Mouse (Mus musculus) lung, postnatal 0 days (tissue): Measurements from ENCODE around the gene Tmem175. TPM values are rescaled to one million over a fixed set of nuclear protein-coding genes. Genes with fewer than 3 reads are reported as not detected.

Source experiments
- ATAC-seq: fragments of 200-750 bp; cut with Nextera tagmentation; 2 replicates; pipeline ENCODE4 v1.8.0; 2017; ENCODE audit warnings: moderate library complexity
- DNase-seq: peaks from one replicate; pipeline ENCODE4 v3.0.0-alpha.2; 2016; ENCODE audit warnings: low spot score
- H3K27ac ChIP-seq: fragments of 300-500 bp; sonication (generic); 2 replicates; pipeline ENCODE4 v1.5.1; 2014; ENCODE audit warnings: antibody characterized with exemption, mild to moderate bottlenecking, low read length, mixed read lengths
- H3K27me3 ChIP-seq: fragments of 300-500 bp; sonication (generic); replicated peaks from 2 replicates; pipeline ENCODE4 v1.6.1; 2014; ENCODE audit warnings: low read length, mixed read lengths; ENCODE audit not compliant: insufficient read depth
- H3K36me3 ChIP-seq: fragments of 300-500 bp; sonication (generic); 2 replicates; pipeline ENCODE4 v1.6.1; 2014; ENCODE audit warnings: low read length, mixed read lengths; ENCODE audit not compliant: insufficient read depth
- H3K4me1 ChIP-seq: fragments of 300-500 bp; sonication (generic); 2 replicates; pipeline ENCODE4 v1.6.1; 2014; ENCODE audit warnings: antibody characterized with exemption, low read depth, low read length, mixed read lengths; ENCODE audit not compliant: insufficient read depth
- H3K4me2 ChIP-seq: fragments of 300-500 bp; sonication (generic); replicated peaks from 2 replicates; pipeline ENCODE4 v1.6.1; 2014; ENCODE audit warnings: low read depth, mild to moderate bottlenecking, low read length, moderate library complexity, mixed read lengths
- H3K4me3 ChIP-seq: fragments of 300-500 bp; sonication (generic); 2 replicates; pipeline ENCODE4 v1.5.1; 2014; ENCODE audit warnings: low read depth, low read length
- H3K9ac ChIP-seq: fragments of 300-500 bp; sonication (generic); replicated peaks from 2 replicates; pipeline ENCODE4 v1.6.1; 2014; ENCODE audit warnings: low read depth, mild to moderate bottlenecking
- H3K9me3 ChIP-seq: fragments of 300-500 bp; sonication (generic); 2 replicates; pipeline ENCODE4 v1.6.1; 2016; ENCODE audit warnings: low read length, mixed read lengths
- CTCF ChIP-seq: IDR thresholded peaks from 2 replicates; pipeline ENCODE4 v1.5.1; 2016; ENCODE audit warnings: antibody characterized with exemption, mild to moderate bottlenecking
- EP300 ChIP-seq: IDR thresholded peaks from 2 replicates; pipeline ENCODE4 v1.6.1; 2016; ENCODE audit warnings: antibody characterized with exemption, mild to moderate bottlenecking, control low read depth
- WGBS: fragments of 180-500 bp; shearing (Covaris S2); extraction: QIAGEN DNeasy Blood & Tissue Kit; methylation state at CpG from one replicate; pipeline ENCODE4 v1.1.7; 2014; 5-methylcytosine and 5-hydroxymethylcytosine counted together
- polyA plus RNA-seq: library from polyadenylated mRNA; unstranded; fragments of >200 nt; fragmentation: Nextera tagmentation; extraction: Ambion mirVana; gene quantifications from 2 replicates; pipeline ENCODE4 v1.2.1, GENCODE M21; 2015

The Tmem175 gene
- polyA plus RNA-seq, 1 experiment from 2014 or later: 24.8 TPM

GRCm38 (mm10) chr5:108645651-108646342, 16.2 kb downstream of the Tmem175 start:
- H3K36me3 ChIP-seq: no peaks in the 10 kb centered on the region
- no peaks in the 10 kb centered on the region for H3K4me1 ChIP-seq
- H3K4me2 ChIP-seq: no peak overlapping the region
- no peaks in the 10 kb centered on the region for H3K27me3 ChIP-seq
- no peak for TF ChIP-seq EP300
- peak; percentile 66 for TF ChIP-seq CTCF
- H3K4me3 ChIP-seq: no peak overlapping the region
- H3K27ac ChIP-seq: no peak overlapping the region
- no peaks in the 10 kb centered on the region for H3K9me3 ChIP-seq
- ATAC-seq: peak; percentile 55
- peak; percentile 61 for DNase-seq
- H3K9ac ChIP-seq: no peak overlapping the region
- WGBS: 77% methylated on average over 9 of the region's 9 CpGs

DNA sequence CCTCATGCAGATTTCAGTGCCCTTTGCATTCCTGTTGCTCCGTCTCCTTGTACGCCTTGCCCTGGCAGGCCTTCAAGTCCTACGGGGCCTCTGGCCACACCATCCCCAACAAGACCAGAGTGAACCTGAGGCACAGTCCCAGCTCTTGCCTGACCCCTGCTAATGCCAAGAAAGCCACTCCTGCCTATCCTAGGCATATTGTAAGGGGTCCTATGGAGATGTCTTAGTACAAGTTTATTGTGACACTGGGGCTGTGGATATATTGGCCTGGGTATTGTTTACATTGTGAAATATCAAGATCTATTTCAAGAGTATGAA, 16.7 kb downstream of the Tmem175 start:
- TF ChIP-seq EP300 (no peak), CTCF (no peak)
- no peak overlapping the region for H3K9ac ChIP-seq
- no peak for ATAC-seq
- H3K9me3 ChIP-seq: no peaks in the 10 kb centered on the region
- no peaks in the 10 kb centered on the region for H3K4me1 ChIP-seq
- H3K4me3 ChIP-seq: no peak overlapping the region
- H3K27ac ChIP-seq: no peak overlapping the region
- WGBS: 63% methylated on average over 3 of the region's 3 CpGs
- no peaks in the 10 kb centered on the region for H3K36me3 ChIP-seq
- DNase-seq: no peak
- no peak overlapping the region for H3K4me2 ChIP-seq
- H3K27me3 ChIP-seq: no peaks in the 10 kb centered on the region

DNA sequence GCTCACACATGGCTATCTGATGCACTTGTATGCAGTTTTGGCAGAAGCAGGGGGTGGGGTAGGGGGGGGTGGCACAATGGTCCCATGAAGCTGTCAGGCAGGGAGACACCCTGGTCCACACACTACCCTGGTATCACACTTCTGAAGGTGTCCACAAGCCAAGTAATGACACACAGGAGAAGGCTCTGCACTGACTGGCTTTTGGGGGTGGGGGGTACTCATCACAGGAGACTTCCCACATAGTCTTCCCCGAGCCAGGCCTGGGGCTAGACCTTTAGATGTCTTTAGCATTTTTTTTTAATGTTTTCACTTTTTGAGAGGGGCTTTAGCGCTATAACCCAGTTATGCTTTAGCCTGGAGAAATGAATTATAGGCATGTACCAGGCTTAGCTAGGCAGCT, 17.7 kb downstream of the Tmem175 start:
- H3K9me3 ChIP-seq: no peaks in the 10 kb centered on the region
- H3K27ac ChIP-seq: no peak overlapping the region
- TF ChIP-seq EP300 (no peak), CTCF (no peak)
- no peaks in the 10 kb centered on the region for H3K36me3 ChIP-seq
- H3K9ac ChIP-seq: no peak overlapping the region
- ATAC-seq (no peak), DNase-seq (no peak)
- H3K4me2 ChIP-seq: no peak overlapping the region
- H3K4me1 ChIP-seq: no peaks in the 10 kb centered on the region
- WGBS: 90% methylated on average over 2 of the region's 2 CpGs
- no peaks in the 10 kb centered on the region for H3K27me3 ChIP-seq
- no peak overlapping the region for H3K4me3 ChIP-seq

GRCm38 (mm10) chr5:108647820-108648465, 18.4 kb downstream of the Tmem175 start:
- WGBS: 58% methylated on average over 2 of the region's 2 CpGs
- Histone ChIP-seq H3K27me3 (no peaks in the 10 kb centered on the region), H3K4me1 (no peaks in the 10 kb centered on the region), H3K36me3 (no peaks in the 10 kb centered on the region; the same call in 1 of the 2 replicates), H3K9me3 (no peaks in the 10 kb centered on the region), H3K27ac (no peak overlapping the region), H3K4me2 (no peak overlapping the region), H3K9ac (no peak overlapping the region), H3K4me3 (no peak overlapping the region)
- ATAC-seq (peak; percentile 69), DNase-seq (peak; percentile 57)
- TF ChIP-seq CTCF: no peak
- peak; percentile 60; the same call in 1 of the 2 replicates for TF ChIP-seq EP300

- Histone ChIP-seq H3K4me1 (no peaks in the 10 kb centered on the region), H3K4me2 (no peak overlapping the region), H3K4me3 (no peak overlapping the region), H3K27me3 (no peaks in the 10 kb centered on the region), H3K9ac (no peak overlapping the region), H3K27ac (no peak overlapping the region), H3K9me3 (no peaks in the 10 kb centered on the region), H3K36me3 (peaks cover 10% of the 10 kb centered on the region; the same call in 1 of the 2 replicates)
- DNase-seq (no peak), ATAC-seq (no peak)
- WGBS: 91% methylated on average over 11 of the region's 11 CpGs
- TF ChIP-seq CTCF (no peak), EP300 (no peak)
Measured at GRCm38 (mm10) chr5:108648937-108649576, 19.5 kb downstream of the Tmem175 start.

DNA sequence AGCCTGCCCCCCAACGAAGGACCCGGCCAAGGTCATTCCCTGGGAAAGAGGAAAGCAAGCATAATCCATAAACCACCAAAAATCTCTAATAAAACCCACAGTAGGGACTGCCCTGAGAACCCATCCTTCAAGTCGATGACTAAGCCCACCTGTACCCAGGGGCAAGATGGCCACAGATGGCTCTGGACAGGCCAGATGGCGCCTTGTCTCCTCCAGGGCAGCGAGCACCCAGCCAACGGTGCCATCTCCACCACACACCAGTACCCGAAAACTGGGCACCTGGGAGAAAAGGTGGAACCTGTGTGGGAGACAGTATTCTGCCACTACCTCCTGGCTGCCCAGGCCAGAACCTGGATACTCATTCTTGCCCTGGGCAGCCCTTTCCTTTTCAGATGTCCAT, 20.8 kb downstream of the Tmem175 start:
- no peak overlapping the region for H3K4me3 ChIP-seq
- no peak overlapping the region for H3K27ac ChIP-seq
- H3K9me3 ChIP-seq: no peaks in the 10 kb centered on the region
- no peak for DNase-seq
- no peaks in the 10 kb centered on the region for H3K27me3 ChIP-seq
- no peak overlapping the region for H3K4me2 ChIP-seq
- peaks cover 23% of the 10 kb centered on the region; the same call in 1 of the 2 replicates for H3K36me3 ChIP-seq
- H3K4me1 ChIP-seq: no peaks in the 10 kb centered on the region
- no peak for TF ChIP-seq EP300
- no peak for TF ChIP-seq CTCF
- 88% methylated on average over 7 of the region's 7 CpGs for WGBS
- H3K9ac ChIP-seq: no peak overlapping the region
- no peak for ATAC-seq
